Mouse (Mus musculus) macrophage (primary cell): ENCODE data around the gene Rnf186. TPM values are rescaled to one million over a fixed set of nuclear protein-coding genes. Genes with fewer than 3 reads are reported as not detected.
A peak's percentile ranks its signal among the peaks of the same experiment; 100 is the strongest.

Source experiments
- H3K27ac ChIP-seq: fragments of 350-480 bp; formaldehyde crosslinking; 2 replicates; pipeline ENCODE4 v1.9.0; 2021
- H3K36me3 ChIP-seq: fragments of 350-480 bp; formaldehyde crosslinking; 2 replicates; pipeline ENCODE4 v1.9.0; 2021; ENCODE audit errors: inconsistent target
- H3K4me3 ChIP-seq: fragments of 350-480 bp; formaldehyde crosslinking; 2 replicates; pipeline ENCODE4 v1.9.0; 2021; ENCODE audit errors: inconsistent target
- H3K79me2 ChIP-seq: fragments of 350-480 bp; formaldehyde crosslinking; 2 replicates; pipeline ENCODE4 v1.9.0; 2021; ENCODE audit errors: inconsistent target
- whole genome bisulfite sequencing: methylation state at CpG from one replicate; pipeline ENCODE4 v1.1.7; 2026; ENCODE audit warnings: inconsistent platforms; ENCODE audit not compliant: missing documents; 5-methylcytosine and 5-hydroxymethylcytosine counted together
- polyA plus RNA-seq: library from polyadenylated mRNA; stranded (reverse); fragments of 250-400 nt; gene quantifications from 3 replicates; pipeline ENCODE4 v1.2.4, GENCODE M21; 2018; ENCODE audit warnings: inconsistent platforms
- total RNA-seq, 78 experiments: library from RNA; depleted of rRNA; stranded (reverse); fragments of 250-400 nt; gene quantifications; 1 replicate in 9 of 78; 2 replicates in 24 of 78; 3 replicates in 43 of 78; 4 replicates in 2 of 78; pipeline ENCODE4 v1.2.4; 2018; ENCODE audit warnings: inconsistent platforms in 56 of 78

Rnf186 gene
- not detected for total RNA-seq (2018; cell fraction: chromatin; rRNA removed)
- total RNA-seq (2018; cell fraction: cytosol; rRNA removed) = not detected
- not detected for total RNA-seq (2018; cell fraction: nucleus; rRNA removed)
- polyA plus RNA-seq = not detected in 3 replicates

- no peak within 1 kb of the TSS for H3K4me3 ChIP-seq
- no peak within 1 kb of the TSS for H3K27ac ChIP-seq
- WGBS = 95% methylated on average over 13 of the region's 13 CpGs
- no peaks in the 10 kb centered on the region for H3K79me2 ChIP-seq
- H3K36me3 ChIP-seq = no peaks in the 10 kb centered on the region
Measured at GRCm38 (mm10) chr4:138966866-138967265, at the start of gene Rnf186. TSS of gene Rnf186 (plus strand) at chr4:138967112.

GRCm38 (mm10) chr4:138917282-138917681 is 49.6 kb upstream of the Rnf186 start:
- H3K4me3 ChIP-seq = no peak overlapping the region
- WGBS = 91% methylated on average over 9 of the region's 9 CpGs
- no peaks in the 10 kb centered on the region for H3K36me3 ChIP-seq

GRCm38 (mm10) chr4:138921254-138922130 is 45.4 kb upstream of the Rnf186 start:
- Histone ChIP-seq H3K27ac (no peak overlapping the region), H3K36me3 (no peaks in the 10 kb centered on the region), H3K79me2 (no peaks in the 10 kb centered on the region), H3K4me3 (no peak overlapping the region)
- 50% methylated on average over 20 of the region's 20 CpGs for WGBS

More at GRCm38 (mm10) chr4:138917282-138917681, 49.6 kb upstream of the Rnf186 start:
- H3K27ac ChIP-seq = no peak overlapping the region
- peaks cover 10% of the 10 kb centered on the region; the same call in 1 of the 2 replicates for H3K79me2 ChIP-seq

GRCm38 (mm10) chr4:138922131-138922459 is 44.8 kb upstream of the Rnf186 start:
- Histone ChIP-seq H3K4me3 (no peak overlapping the region), H3K79me2 (no peaks in the 10 kb centered on the region), H3K27ac (no peak overlapping the region), H3K36me3 (no peaks in the 10 kb centered on the region)
- 2% methylated on average over 11 of the region's 11 CpGs for WGBS

- no peak overlapping the region for H3K27ac ChIP-seq
- WGBS = 62% methylated on average over 2 of the region's 2 CpGs
- no peaks in the 10 kb centered on the region for H3K79me2 ChIP-seq
- no peaks in the 10 kb centered on the region for H3K36me3 ChIP-seq
- no peak overlapping the region for H3K4me3 ChIP-seq
Measured at GRCm38 (mm10) chr4:138925561-138925960, 41.4 kb upstream of the Rnf186 start.

- no peak overlapping the region for H3K27ac ChIP-seq
- 85% methylated on average over 3 of the region's 3 CpGs for WGBS
- no peaks in the 10 kb centered on the region for H3K79me2 ChIP-seq
- no peak overlapping the region for H3K4me3 ChIP-seq
- no peaks in the 10 kb centered on the region for H3K36me3 ChIP-seq
Measured at GRCm38 (mm10) chr4:138933862-138934261, 33.0 kb upstream of the Rnf186 start.

GRCm38 (mm10) chr4:138934456-138935145 is 32.3 kb upstream of the Rnf186 start:
- Histone ChIP-seq H3K79me2 (no peaks in the 10 kb centered on the region), H3K4me3 (no peak overlapping the region), H3K36me3 (no peaks in the 10 kb centered on the region), H3K27ac (no peak overlapping the region)
- WGBS = 97% methylated on average over 11 of the region's 11 CpGs

GRCm38 (mm10) chr4:138938495-138939269 is 28.2 kb upstream of the Rnf186 start:
- WGBS = 34% methylated on average over 10 of the region's 10 CpGs
- Histone ChIP-seq H3K4me3 (no peak overlapping the region), H3K36me3 (no peaks in the 10 kb centered on the region), H3K79me2 (no peaks in the 10 kb centered on the region), H3K27ac (no peak overlapping the region)

- Histone ChIP-seq H3K27ac (no peak overlapping the region), H3K4me3 (no peak overlapping the region), H3K36me3 (no peaks in the 10 kb centered on the region), H3K79me2 (no peaks in the 10 kb centered on the region)
- WGBS = 95% methylated on average over 4 of the region's 4 CpGs
Measured at GRCm38 (mm10) chr4:138939481-138939880, 27.4 kb upstream of the Rnf186 start.

GRCm38 (mm10) chr4:138941401-138941800 is 25.5 kb upstream of the Rnf186 start:
- 56% methylated on average over 6 of the region's 7 CpGs for WGBS
- Histone ChIP-seq H3K79me2 (no peaks in the 10 kb centered on the region), H3K36me3 (no peaks in the 10 kb centered on the region), H3K27ac (no peak overlapping the region), H3K4me3 (no peak overlapping the region)

GRCm38 (mm10) chr4:138941966-138942365 is 24.9 kb upstream of the Rnf186 start:
- H3K27ac ChIP-seq = no peak overlapping the region
- no peaks in the 10 kb centered on the region for H3K79me2 ChIP-seq
- WGBS = 97% methylated on average over 6 of the region's 6 CpGs
- no peaks in the 10 kb centered on the region for H3K36me3 ChIP-seq
- H3K4me3 ChIP-seq = no peak overlapping the region

GRCm38 (mm10) chr4:138943730-138944129 is 23.2 kb upstream of the Rnf186 start:
- Histone ChIP-seq H3K27ac (no peak overlapping the region), H3K79me2 (no peaks in the 10 kb centered on the region), H3K36me3 (no peaks in the 10 kb centered on the region)

GRCm38 (mm10) chr4:138948257-138948656 is 18.7 kb upstream of the Rnf186 start:
- 69% methylated on average over 2 of the region's 2 CpGs for WGBS
- no peaks in the 10 kb centered on the region for H3K36me3 ChIP-seq

More at GRCm38 (mm10) chr4:138943730-138944129, 23.2 kb upstream of the Rnf186 start:
- H3K4me3 ChIP-seq = peak overlapping the region; percentile 41
- 11% methylated on average over 15 of the region's 15 CpGs for WGBS

GRCm38 (mm10) chr4:138958612-138959011 is 8.3 kb upstream of the Rnf186 start:
- Histone ChIP-seq H3K4me3 (no peak overlapping the region), H3K27ac (no peak overlapping the region), H3K36me3 (no peaks in the 10 kb centered on the region), H3K79me2 (no peaks in the 10 kb centered on the region)
- 78% methylated on average over 9 of the region's 9 CpGs for WGBS

More at GRCm38 (mm10) chr4:138948257-138948656, 18.7 kb upstream of the Rnf186 start:
- Histone ChIP-seq H3K4me3 (no peak overlapping the region), H3K79me2 (no peaks in the 10 kb centered on the region), H3K27ac (no peak overlapping the region)
